Mouse (Mus musculus) right cerebral cortex, postnatal 14 days (tissue): Measurements from ENCODE around the gene Krt20.

Experiments used
- DNase-seq: peaks from one replicate; pipeline ENCODE4 v3.0.0; 2022

Gene Krt20

GRCm38 (mm10) chr11:99437972-99438371 lies at the start of gene Krt20:
Krt20 (minus strand) TSS chr11:99438150.
- DNase-seq = no peak

DNA sequence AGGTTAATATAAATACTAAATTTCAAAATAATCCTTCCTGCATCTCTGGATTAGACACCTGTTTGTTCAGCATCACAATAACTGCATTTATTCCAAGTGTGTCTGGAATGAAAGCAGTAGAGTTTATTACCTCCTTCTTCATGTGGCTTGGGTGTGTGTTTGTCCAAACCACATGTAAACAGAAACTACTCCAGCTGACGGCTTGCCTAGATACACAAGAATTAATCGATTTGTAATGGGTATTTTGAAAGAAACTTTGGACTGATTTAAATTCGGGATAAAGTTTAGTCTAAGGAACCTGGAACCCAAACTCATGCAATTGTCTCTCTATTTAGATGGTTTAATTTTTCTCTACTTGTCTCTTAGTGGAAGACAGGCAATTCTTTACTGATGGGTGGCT lies 37.0 kb upstream of the Krt20 start:
- no peak for DNase-seq

DNA sequence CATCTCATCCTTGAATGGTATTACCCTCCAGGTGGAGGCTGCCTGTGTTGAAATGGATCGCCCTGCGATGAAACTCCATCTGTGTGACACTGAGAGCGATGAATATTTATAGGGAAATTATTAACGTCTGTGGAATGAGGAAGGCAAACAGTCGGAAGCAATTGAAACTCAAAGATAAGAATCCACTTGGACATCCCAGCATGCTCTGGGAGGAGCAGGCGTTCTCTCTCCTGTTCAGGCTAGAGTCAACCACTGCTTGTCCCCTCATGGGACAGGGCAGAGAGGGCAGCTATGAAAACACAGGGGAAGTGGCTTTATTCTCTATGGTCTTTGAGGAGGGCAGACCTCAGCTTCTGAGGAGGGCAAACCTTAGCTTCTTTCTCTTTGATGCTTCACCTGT lies 35.5 kb upstream of the Krt20 start:
- no peak for DNase-seq

- DNase-seq = no peak
Observed at GRCm38 (mm10) chr11:99472405-99472804, 34.5 kb upstream of the Krt20 start.

GRCm38 (mm10) chr11:99471946-99472345 lies 34.0 kb upstream of the Krt20 start:
- DNase-seq = no peak

GRCm38 (mm10) chr11:99469228-99469627 lies 31.3 kb upstream of the Krt20 start:
- no peak for DNase-seq

GRCm38 (mm10) chr11:99468566-99468965 lies 30.6 kb upstream of the Krt20 start:
- no peak for DNase-seq

DNA sequence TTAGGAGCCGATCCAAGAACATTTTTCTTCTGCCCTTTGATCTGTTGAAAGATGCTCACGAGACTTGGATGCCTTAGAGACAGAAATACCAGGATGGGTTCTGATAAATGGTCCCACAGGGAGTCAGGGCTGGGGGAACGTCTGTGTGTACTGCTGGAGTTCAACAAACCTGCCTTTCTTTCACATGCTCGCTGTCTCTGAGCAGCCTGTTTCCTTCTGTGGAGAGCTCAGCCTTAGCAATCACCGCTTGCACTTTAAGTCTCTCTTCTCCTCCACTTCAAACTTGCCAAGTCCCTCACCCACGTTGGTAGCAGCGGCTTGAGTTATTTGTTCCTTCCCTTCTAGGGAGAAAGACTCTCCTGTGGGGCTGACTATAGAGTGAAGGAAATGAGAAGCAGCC lies 28.4 kb upstream of the Krt20 start:
- no peak for DNase-seq

DNA sequence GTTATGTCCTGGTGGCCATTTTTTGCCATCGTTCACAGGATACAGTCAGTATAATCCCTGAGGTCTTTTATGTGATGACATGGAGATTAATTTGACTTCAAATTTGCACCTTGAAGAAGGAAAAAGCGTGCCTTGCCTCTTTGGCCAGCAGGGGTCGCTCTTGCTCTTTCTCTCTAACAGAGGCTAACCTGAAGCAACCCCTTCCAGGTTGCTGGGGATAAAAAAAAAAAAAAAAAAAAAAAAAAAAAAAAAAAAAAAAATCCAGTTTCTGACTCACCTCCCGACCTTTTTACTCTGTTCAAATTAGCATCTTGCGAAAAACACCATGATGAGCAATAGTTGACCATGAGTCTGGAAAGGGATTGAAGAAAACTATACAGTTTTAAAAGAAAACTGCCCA lies 26.9 kb upstream of the Krt20 start:
- peak; percentile 94 for DNase-seq

DNA sequence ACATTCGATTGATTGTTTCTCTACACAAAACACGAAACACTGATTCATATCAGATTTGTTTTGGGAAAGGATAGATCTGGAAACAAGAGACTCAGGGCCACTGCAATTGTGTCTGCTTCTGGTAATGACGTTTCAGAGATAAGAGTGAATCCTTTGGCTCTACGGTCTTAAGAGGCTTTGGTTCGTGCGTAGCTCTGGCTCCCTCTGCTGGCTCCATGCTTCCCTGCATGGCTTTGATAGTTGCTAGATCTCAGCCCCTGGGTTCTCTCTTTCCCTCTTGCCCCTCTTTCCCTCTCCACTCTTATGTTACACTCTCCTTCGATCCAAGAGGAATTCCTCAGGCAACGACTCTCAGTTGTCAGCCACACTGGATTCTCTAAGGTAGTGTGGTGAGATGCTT lies 25.2 kb upstream of the Krt20 start:
- DNase-seq = peak; percentile 85

DNA sequence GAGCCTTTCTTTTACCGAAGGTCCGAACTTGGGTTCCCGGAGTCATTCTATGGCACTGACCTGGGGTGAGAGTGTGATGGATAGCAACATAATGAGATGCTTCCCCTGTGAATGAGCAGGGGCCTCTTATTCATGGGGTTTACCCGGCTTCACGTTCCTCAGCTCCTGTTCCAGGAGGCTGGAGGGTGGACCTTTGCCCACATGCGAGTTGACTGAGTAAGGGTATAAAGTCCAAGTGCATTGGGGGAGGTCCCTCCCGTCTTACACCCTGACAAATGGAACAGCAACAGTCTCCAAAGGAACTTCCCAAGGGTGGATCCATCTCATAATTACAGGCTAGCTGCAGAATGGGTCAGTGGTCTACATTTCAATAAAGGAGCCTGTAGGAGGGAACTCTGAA lies 23.8 kb upstream of the Krt20 start:
- DNase-seq = no peak

- no peak for DNase-seq
Observed at GRCm38 (mm10) chr11:99458887-99459286, 20.9 kb upstream of the Krt20 start.

GRCm38 (mm10) chr11:99454759-99455158 lies 16.8 kb upstream of the Krt20 start:
- no peak for DNase-seq

GRCm38 (mm10) chr11:99454044-99454443 lies 16.1 kb upstream of the Krt20 start:
- no peak for DNase-seq

DNA sequence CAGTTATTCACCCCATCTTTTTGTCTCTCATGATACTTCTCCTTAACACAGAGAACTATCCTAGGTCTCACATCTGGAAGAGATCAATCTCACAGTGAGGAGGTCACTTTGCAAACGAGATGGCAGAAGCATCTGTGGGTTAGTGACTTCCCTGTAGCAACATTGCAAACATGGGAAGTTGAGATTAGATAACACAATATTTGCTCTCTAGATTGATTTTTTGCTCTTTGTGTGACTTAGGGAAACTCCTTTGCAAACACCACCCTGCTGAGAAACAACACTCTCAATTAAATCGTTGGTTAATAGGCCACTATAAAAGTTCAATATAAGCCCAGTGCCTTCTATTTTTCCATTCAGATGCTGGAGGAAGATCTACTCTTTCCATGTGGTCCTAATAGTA lies 10.8 kb upstream of the Krt20 start:
- no peak for DNase-seq

- DNase-seq = no peak
Observed at GRCm38 (mm10) chr11:99441220-99441619, 3.3 kb upstream of the Krt20 start.

DNA sequence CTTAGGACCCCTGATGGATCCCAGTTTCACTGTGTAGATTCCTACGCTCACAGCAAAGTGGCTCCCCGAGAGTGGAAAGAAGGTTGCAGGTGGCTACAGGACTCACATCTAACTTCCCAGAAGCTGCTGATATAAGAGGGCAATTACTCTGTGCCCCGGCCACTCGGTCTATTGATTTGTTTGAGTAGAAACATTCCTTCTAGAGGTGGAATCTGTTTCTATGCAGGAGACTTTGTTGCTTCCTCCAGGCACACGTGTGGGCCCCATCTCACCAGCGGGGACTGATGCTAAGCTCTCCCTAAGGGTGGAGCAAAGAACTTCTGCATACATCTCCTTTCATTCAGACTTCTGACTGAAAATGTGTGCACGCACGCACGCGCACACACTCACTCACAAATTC lies 1.5 kb upstream of the Krt20 start:
- DNase-seq = no peak

DNA sequence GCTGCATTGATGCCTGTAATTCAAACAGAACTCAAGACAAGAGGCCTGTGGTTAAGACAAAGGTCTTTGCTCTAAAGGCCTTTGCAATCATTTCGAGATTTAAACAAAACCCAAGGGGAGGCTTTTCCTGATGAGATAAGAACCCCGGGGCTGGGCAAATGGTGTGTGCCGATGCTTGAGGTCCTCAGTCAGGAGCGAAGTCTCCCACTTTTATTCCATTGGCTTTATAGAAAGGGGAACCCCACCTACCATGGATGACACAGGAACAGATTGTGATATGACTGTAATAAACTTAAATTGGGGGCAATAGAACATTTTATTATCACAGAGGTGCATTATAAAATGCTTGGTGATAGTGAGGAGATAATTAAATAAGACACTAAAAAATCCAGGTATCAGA lies 1.3 kb downstream of the Krt20 start:
- no peak for DNase-seq

DNA sequence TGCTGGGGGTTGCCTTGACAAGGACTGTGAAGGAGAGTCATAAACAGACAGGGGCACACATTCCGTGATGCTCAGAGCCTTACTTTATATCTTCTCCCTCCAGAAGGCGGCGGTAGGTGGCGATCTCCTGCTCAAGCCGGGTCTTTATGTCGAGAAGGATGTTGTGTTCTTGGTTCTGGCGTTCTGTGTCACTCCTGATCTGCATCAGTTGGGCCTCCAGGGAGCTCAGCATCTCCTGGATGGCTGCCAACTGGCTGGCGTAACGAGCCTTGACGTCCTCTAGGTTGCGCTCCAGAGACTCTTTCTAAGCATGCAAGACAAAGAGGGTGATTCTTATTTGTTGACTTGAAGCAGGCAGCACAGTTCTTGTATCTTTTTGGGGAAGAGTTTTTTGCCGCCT lies 7.3 kb downstream of the Krt20 start:
- peak; percentile 52 for DNase-seq

DNA sequence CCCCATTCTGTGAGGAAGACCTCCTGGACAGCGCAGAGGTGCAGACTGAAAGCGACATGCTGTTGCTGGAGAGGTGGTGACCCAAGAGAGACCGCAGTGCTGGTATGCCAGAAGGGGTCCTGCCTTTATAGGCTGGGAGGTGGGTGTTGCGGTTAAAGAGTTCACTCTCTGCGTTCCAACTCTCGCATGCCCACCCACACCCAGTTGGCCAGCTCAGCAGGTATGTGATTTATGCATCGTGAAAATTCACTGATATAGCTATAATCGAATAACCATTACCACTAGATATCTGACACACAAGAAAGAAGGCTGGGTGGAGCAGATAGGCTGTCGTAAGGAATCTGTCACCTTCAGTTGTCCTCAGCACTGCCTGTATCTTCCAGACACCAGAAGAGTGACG lies 15.8 kb downstream of the Krt20 start, which contains the start of gene Krt12:
Gene Krt12, minus strand, starts transcription at position 101 of the 400 bp plus-strand sequence.
- no peak for DNase-seq

- peak; percentile 23 for DNase-seq
Observed at GRCm38 (mm10) chr11:99420586-99420985, 17.4 kb downstream of the Krt20 start.

GRCm38 (mm10) chr11:99417819-99418218 lies 20.1 kb downstream of the Krt20 start:
- DNase-seq = peak; percentile 51

DNA sequence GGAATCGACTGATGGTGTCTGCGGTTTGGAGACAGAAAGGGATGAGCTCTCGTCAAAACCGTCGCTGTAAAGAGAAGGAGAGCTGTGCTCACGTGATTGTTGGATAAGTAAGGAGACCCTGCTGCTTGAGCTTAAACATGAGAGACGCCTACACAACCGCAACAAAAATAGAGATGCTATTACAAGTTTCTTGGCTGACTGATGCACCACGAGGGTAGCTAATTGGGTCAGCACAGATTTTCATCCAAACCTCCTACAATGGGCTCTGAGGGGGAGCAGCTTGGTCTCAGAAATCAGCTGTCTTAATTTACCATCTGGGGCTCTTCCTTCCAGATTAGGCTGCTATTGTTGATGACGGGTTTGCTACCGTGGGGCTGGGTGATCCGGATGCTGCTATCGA lies 21.0 kb downstream of the Krt20 start:
- peak; percentile 36 for DNase-seq

GRCm38 (mm10) chr11:99414463-99415147 lies 23.3 kb downstream of the Krt20 start:
- DNase-seq = no peak

DNA sequence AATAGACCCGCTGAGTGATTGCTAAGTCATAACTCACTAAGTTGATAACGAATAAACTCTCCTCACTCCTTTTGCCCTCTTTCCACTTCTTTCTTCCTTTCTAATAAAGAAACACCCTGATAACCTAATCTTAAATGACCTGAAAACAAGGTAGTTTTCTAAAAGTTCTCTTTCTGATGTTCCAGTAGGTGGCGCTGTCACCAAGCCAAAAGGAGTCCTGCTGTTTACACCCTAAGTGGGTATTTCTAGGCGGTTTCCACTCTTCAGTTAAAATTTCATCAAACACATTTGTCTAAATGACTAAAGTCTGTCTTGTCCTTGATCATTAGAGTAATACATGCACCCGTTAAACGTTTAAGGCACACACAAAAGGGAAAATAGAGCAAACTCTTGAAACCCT lies 24.7 kb downstream of the Krt20 start:
- peak; percentile 71 for DNase-seq
